Mouse (Mus musculus) CD4-positive, CD25-positive, alpha-beta regulatory T cell, adult 9 weeks (primary cell): ENCODE results near the gene Spata31. TPM values are rescaled to one million over a fixed set of nuclear protein-coding genes. Genes with fewer than 3 reads are reported as not detected.

Experiments used
- polyA plus RNA-seq: library from polyadenylated mRNA; unstranded; fragments of 100-300 nt; shearing (Covaris generic); gene quantifications from one replicate; pipeline ENCODE4 v1.2.1, GENCODE M21; 2017

Gene Spata31
- polyA plus RNA-seq = not detected

DNA sequence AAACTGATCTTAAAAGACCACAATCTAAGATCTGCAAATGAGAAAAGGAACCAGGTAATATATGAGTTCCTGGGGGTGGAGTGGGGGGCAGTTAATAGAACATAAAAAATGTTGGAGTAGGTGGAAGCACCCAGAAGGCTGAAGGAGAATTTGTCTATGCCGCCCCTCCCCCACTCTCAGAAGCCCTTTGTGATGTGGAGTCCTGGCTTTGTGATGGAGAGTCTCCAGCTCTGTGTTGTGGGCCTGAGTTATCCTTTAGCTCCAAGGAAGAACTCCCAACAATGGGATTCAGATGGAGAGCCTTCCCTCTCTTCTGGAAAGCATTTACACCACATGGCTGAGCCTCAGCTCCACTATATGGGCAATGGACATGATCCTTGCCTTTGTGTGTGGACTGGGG lies at the start of gene Spata31:
Gene Spata31, plus strand, starts transcription at position 216 of the 400 bp plus-strand sequence.

DNA sequence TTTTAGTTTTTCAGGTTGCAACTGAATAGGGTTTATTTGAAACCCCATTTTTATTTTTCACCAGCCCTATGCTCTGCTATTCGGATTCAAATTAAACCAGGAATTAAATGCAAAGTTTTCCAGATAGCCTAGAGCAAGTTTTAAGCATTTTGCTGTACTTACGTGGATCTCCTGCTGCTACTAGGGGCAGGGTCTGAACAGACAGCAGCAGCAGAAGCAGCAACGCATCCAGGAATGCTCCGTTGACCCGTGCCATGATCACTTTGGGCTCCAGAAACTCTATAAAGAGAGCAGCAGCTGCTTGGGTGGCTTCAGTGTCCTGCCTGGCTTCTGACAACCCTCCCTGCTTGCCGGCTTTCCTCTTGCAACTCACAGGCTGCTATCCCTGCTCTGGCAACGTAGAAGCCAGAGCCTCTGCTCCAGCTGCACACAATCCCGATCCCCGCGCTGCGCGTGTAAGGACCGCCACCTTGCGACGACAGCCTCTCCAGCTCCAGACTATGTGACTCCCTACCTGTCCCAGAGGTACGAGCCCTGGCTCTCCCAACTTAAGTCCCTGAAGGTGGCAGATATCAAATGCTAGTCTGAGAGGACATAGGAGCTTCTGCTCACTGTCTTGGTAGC lies 13.5 kb upstream of the Spata31 start, which contains the start of gene Cntnap3:
Gene Cntnap3, minus strand, starts transcription at position 371 of the 624 bp plus-strand sequence.

Other genes with a start within 250 kb of the Spata31 start
- gene Cntnap3, start 13.5 kb upstream of the Spata31 start, polyA plus RNA-seq = not detected
- gene Spata31d1c, start 115.7 kb downstream of the Spata31 start, polyA plus RNA-seq = not detected
- not detected for gene Prss47, start 135.4 kb downstream of the Spata31 start, polyA plus RNA-seq
- gene Mfsd14b, start 195.6 kb downstream of the Spata31 start, polyA plus RNA-seq = 15.3 TPM
- not detected for gene Olfr465-ps1, start 220.7 kb downstream of the Spata31 start, polyA plus RNA-seq
- not detected for gene Olfr466, start 232.8 kb downstream of the Spata31 start, polyA plus RNA-seq